Mouse (Mus musculus): ENCODE data around the gene Ctsd. TPM values are rescaled to one million over a fixed set of nuclear protein-coding genes. Genes with fewer than 3 reads are reported as not detected.
A peak's percentile ranks its signal among the peaks of the same experiment; 100 is the strongest.

Ctsd gene
- total RNA-seq, 4 experiments from 2014 or later: 302 to 1,974 (median 897) TPM

- no peak for DNase-seq (ENCODE audit: low spot score in 2 of 2)
Measured at GRCm38 (mm10) chr7:142374413-142375015, 13.3 kb downstream of the Ctsd start.

GRCm38 (mm10) chr7:142373641-142374412 is 14.0 kb downstream of the Ctsd start, which contains the start of gene Ifitm10:
Gene Ifitm10 (minus strand): TSS chr7:142373753.
- DNase-seq (ENCODE audit: low spot score in 2 of 2): no peak

GRCm38 (mm10) chr7:142373039-142373438 is 14.8 kb downstream of the Ctsd start:
- DNase-seq (ENCODE audit: low spot score in 2 of 2): no peak

- DNase-seq (ENCODE audit: low spot score in 2 of 2): no peak
Measured at GRCm38 (mm10) chr7:142371768-142372661, 15.8 kb downstream of the Ctsd start.

GRCm38 (mm10) chr7:142371398-142371767 is 16.5 kb downstream of the Ctsd start:
- peak; percentile 79 to 82 for DNase-seq (ENCODE audit: low spot score in 2 of 2)

GRCm38 (mm10) chr7:142370937-142371336 is 16.9 kb downstream of the Ctsd start:
- no peak for DNase-seq (ENCODE audit: low spot score in 2 of 2)

GRCm38 (mm10) chr7:142369820-142370219 is 18.0 kb downstream of the Ctsd start:
- DNase-seq (ENCODE audit: low spot score in 2 of 2): no peak

- DNase-seq (ENCODE audit: low spot score in 2 of 2): no peak
Measured at GRCm38 (mm10) chr7:142368856-142369255, 19.0 kb downstream of the Ctsd start.

- DNase-seq (ENCODE audit: low spot score in 2 of 2): no peak
Measured at GRCm38 (mm10) chr7:142363107-142363506, 24.7 kb downstream of the Ctsd start.

- DNase-seq (ENCODE audit: low spot score in 2 of 2): no peak
Measured at GRCm38 (mm10) chr7:142360743-142361142, 27.1 kb downstream of the Ctsd start.

- DNase-seq (ENCODE audit: low spot score in 2 of 2): no peak
Measured at GRCm38 (mm10) chr7:142359129-142359528, 28.7 kb downstream of the Ctsd start.

- no peak for DNase-seq (ENCODE audit: low spot score in 2 of 2)
Measured at GRCm38 (mm10) chr7:142357566-142357965, 30.3 kb downstream of the Ctsd start.

- no peak for DNase-seq (ENCODE audit: low spot score in 2 of 2)
Measured at GRCm38 (mm10) chr7:142354661-142355233, 33.1 kb downstream of the Ctsd start.

- no peak for DNase-seq (ENCODE audit: low spot score in 2 of 2)
Measured at GRCm38 (mm10) chr7:142353854-142354253, 34.0 kb downstream of the Ctsd start.

- DNase-seq (ENCODE audit: low spot score in 2 of 2): no peak
Measured at GRCm38 (mm10) chr7:142351569-142351968, 36.3 kb downstream of the Ctsd start.

GRCm38 (mm10) chr7:142349308-142349961 is 38.4 kb downstream of the Ctsd start:
- DNase-seq (ENCODE audit: low spot score in 2 of 2): peak; percentile 48 to 64

- DNase-seq (ENCODE audit: low spot score in 2 of 2): no peak
Measured at GRCm38 (mm10) chr7:142347542-142347941, 40.3 kb downstream of the Ctsd start.

GRCm38 (mm10) chr7:142342247-142342640 is 45.6 kb downstream of the Ctsd start:
- no peak for DNase-seq (ENCODE audit: low spot score in 2 of 2)

GRCm38 (mm10) chr7:142341564-142342246 is 46.1 kb downstream of the Ctsd start:
- no peak for DNase-seq (ENCODE audit: low spot score in 2 of 2)

GRCm38 (mm10) chr7:142340269-142340970 is 47.4 kb downstream of the Ctsd start:
- DNase-seq (ENCODE audit: low spot score in 2 of 2): no peak
